In the genomic region with DNA sequence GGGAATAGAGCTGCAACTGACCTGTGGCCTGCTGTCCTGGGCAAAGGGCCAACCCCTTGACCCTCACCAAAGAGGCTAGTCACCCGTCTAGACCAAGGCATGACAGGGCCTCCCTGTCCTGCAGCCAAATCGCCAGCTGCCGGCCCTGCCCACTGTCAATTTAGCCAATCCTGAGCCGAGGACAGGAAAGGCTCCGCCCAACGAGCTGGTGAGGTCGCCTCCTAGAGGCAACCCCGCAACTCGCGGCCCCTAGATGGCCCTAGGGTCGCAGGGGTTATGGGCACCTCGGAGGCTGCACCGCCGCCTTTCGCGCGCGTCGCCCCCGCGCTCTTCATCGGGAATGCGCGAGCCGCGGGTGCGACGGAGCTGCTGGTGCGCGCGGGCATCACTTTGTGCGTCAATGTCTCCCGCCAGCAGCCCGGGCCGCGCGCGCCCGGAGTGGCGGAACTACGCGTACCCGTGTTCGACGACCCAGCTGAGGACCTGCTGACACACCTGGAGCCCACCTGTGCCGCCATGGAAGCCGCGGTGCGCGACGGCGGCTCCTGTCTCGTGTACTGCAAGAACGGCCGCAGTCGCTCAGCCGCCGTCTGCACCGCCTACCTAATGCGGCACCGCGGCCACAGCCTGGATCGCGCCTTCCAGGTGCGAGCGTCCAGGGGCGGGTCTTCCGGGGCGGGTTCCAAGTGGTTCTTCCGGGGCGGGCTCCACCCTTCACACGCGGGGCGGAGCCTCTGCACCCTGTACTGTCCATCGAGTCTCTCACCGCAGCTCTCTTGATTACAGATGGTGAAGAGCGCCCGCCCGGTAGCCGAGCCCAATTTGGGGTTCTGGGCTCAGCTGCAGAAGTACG, we compare ENCODE assay signal across 8 mouse cellular contexts. TPM values are rescaled to one million over a fixed set of nuclear protein-coding genes. Genes with fewer than 3 reads are reported as not detected.
DNase-seq lines count a peak whose midpoint lies in the region.

TSS of gene Dusp28 (plus strand) at position 203 of the 853 bp plus-strand sequence.

- peaks cover 4% of the 10 kb centered on the region; the same call in 1 of the 2 replicates for H3K9me3 ChIP-seq in megakaryocyte, embryonic 14.5 days

- peaks cover 22% of the 10 kb centered on the region for H3K27me3 ChIP-seq in megakaryocyte, embryonic 14.5 days (replicated peaks)

- H3K4me1 ChIP-seq in megakaryocyte, embryonic 14.5 days: peaks cover 62% of the 10 kb centered on the region

- peak within 1 kb of the TSS; percentile 97 for H3K4me3 ChIP-seq in megakaryocyte, embryonic 14.5 days (replicated peaks)

- peaks cover 5% of the 10 kb centered on the region for H3K36me3 ChIP-seq in megakaryocyte, embryonic 14.5 days (replicated peaks; ENCODE audit: low read length)

- peak; percentile 81 to 82 for DNase-seq in adrenal gland, adult 18-20 months (ENCODE audit: low spot score in 2 of 2)
- DNase-seq in embryo, embryonic 10 days (ENCODE audit: low spot score): peak; percentile 96
- peak; percentile 86 for DNase-seq in gastrocnemius, postnatal 10 days
- DNase-seq in induced T-regulatory cell, adult 2 months (ENCODE audit: low read depth): peak; percentile 93
- peak; percentile 64 to 87 for DNase-seq in left cerebral cortex, adult 8-10 months (ENCODE audit: low spot score in 2 of 2)
- DNase-seq in right cerebral cortex, postnatal 10 days (ENCODE audit: low spot score in 2 of 2): peak; percentile 88 to 90
- peak; percentile 82 to 90 for DNase-seq in urinary bladder, postnatal 36 days (ENCODE audit: low spot score in 2 of 2)

RNA-seq across cellular contexts. Expression of gene Dusp28, which starts in this region (rescaled TPM):
- total RNA-seq in adrenal gland, adult 18-20 months (2021): 10 to 100 TPM; 14.3 to 14.5 TPM
- total RNA-seq in gastrocnemius, postnatal 10 days (2021): 10 to 100 TPM; 21.6 to 25.5 TPM
- 10 to 100 TPM; 17.0 to 17.7 (median 17.2) TPM for total RNA-seq in left cerebral cortex, adult 8-10 months (2022)
- polyA plus RNA-seq in megakaryocyte, embryonic 14.5 days (2012; ENCODE audit: insufficient read depth, low replicate concordance): 1.8 and 4.1 TPM in 2 replicates

Comparison
In these comparisons a context has a peak if more than half of its experiments do, and no peak if none do; other contexts are left out.
1. Peak in every context shown above with its lines: DNase-seq and H3K4me3 ChIP-seq.